Mouse (Mus musculus) frontal cortex, postnatal 36 days (tissue): ENCODE measurements around the gene Dpagt1.
A peak's percentile ranks its signal among the peaks of the same experiment; 100 is the strongest.
"Not testable (repeated sequence)": the region's sequence is repeated elsewhere in the genome, so short reads cannot be mapped to it uniquely, and the experiment has no call there.

Source experiments
- DNase-seq, 2 experiments: peaks; one replicate each; pipeline ENCODE4 v3.0.0; 2022; ENCODE audit warnings: low spot score in 2 of 2

Dpagt1 gene

GRCm38 (mm10) chr9:44325768-44326370 lies at the start of gene Dpagt1:
Gene Dpagt1, plus strand, starts transcription at chr9:44326019.
- no peak for DNase-seq

DNA sequence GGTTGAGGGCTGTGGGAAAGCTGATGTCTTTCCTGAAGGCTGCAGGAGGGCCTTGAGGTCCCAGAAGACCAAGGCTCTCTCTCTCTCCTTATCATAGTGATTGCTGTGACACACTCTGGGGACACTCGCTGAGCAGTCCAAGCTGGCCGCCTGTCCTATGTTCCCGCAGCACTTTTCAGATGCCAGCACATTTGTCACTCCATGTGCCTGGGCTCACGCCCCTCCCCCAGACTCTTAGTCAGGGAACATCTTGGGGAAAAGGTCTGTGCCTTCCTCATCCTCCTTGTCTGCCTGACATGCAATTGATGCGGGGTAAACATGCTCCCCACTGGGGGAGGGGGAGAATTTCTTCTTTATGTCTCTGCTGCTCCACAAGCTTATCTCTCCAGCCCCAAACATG lies 42.6 kb upstream of the Dpagt1 start:
- no peak for DNase-seq

- DNase-seq, result no peak
Observed at GRCm38 (mm10) chr9:44286256-44286850, 39.5 kb upstream of the Dpagt1 start.

GRCm38 (mm10) chr9:44287003-44287400 lies 38.8 kb upstream of the Dpagt1 start:
- peak in 1 of 2 experiments; percentile 20 for DNase-seq

- peak in 1 of 2 experiments; percentile 28 for DNase-seq
Observed at GRCm38 (mm10) chr9:44287401-44288075, 38.3 kb upstream of the Dpagt1 start.

DNA sequence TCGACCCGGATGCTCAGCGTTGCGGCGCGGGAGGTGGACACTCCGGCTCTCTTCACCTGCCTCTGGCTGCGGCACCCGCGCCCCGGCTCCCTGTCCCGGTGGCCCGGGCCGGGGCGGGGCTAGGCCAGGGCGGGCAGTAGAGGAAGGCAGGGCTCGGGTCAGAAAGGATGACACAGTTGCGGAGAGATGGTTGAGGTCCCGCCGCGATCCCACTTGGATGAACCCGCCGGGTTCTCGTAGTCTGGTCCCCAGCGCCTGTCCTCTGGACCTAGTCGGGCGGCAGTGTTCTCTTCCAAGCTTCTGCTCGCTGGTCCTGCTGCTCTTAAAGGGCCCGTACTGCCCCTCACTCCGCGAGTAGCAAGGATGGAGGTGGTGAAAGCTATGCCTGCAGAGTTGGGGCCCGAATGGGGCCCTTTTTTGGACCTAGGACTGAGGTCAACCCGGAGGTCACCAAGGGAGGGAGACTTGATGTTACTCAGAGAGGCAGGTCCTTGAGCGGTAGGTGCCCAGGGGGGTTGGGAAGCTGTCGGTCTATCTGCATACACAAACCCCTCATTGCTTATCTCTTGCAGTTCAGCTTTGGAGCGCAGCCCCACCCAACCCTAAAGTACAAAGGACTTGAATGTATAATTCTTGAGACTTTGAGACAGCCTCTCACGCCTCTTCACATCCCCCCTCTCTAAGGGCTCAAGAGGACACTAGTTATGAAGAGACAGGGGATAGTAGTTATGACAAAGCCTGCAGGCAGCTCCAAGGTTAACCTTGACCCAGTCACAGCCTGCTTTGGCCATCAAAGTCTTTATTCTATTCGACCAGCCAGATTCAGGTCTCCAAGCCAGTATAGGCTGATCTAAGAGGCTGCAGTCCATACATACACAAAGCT lies 37.5 kb upstream of the Dpagt1 start, which contains the start of gene Abcg4:
TSS of gene Abcg4 (minus strand) at position 540 of the 883 bp plus-strand sequence.
- peak; percentile 57 to 62 for DNase-seq

DNA sequence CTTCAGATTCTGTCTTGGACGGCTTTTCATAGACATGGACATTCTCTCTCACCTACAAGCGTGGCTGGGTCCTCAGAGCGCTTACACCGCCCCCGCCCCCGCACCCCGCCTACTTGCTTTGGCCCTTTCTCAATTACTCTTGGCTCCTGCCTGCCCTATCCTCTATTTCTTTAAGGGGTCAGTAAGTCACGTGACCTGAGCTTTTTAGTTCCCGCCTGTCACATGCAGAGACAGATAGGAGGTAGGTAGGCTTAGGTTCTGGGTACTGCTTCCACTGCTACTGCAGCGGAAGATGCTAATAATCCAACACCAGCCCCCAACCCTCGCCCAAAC lies 36.9 kb upstream of the Dpagt1 start:
- DNase-seq, result no peak

DNA sequence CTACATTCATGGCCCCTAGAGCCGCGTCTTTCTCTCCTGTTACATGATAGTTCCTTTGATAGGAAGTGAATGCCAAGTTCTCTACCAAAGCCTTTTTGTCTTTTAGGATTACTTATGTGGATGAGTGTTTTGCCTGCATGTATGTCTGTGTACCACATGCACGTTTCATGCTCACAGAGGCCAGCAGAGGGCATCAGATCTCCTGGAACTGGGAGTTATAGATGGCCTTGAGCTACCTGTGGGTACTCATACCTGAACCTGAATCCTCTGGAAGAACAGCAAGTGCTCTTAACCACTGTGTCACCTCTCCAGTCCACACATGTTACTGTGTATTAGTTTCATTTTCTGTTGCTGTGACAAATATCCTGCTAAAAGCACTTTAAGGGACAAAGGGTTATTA lies 33.3 kb upstream of the Dpagt1 start:
- DNase-seq, result no peak

DNA sequence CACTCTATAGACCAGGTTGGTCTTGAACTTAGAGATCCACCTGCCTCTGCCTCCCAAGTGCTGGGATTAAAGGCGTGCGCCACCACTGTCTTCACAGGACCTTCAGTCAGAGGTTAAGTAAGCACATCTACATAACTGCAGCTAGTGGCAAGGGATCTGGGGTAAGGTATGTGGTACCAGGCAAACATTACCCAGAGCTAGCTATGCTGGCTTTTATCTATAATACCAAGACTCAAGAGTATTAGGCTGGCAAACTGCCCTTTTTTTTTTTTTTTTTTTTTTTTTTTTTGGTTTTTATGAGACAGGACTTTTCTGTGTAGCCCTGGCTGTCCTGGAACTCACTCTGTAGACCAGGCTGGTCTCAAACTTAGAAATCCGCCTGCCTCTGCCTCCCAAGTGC lies 25.8 kb upstream of the Dpagt1 start:
- DNase-seq, result not testable (repeated sequence)

- DNase-seq, result peak; percentile 98 to 99
Observed at GRCm38 (mm10) chr9:44305466-44306079, 20.2 kb upstream of the Dpagt1 start, which contains the start of gene Hinfp. Gene Hinfp, minus strand, starts transcription at chr9:44305671.

DNA sequence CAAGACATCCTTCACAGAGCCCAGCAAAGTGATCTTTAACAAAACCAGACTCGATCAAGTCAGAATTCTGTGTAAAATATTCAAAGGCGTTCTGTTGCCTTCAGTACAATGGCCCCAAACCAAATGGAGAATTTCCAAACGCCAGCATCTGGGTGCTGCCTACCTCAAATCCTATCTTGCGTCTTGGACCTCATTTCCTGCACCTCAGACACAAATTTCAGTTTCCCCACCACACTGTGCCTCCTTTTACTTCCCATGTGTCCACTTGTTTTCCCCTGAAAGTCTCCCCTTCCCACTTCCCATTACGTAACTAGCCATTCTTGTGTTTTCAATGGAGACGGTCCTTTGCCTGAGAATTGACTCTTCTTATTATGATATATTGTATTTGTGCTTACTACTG lies 19.3 kb upstream of the Dpagt1 start:
- DNase-seq, result no peak

- DNase-seq, result no peak
Observed at GRCm38 (mm10) chr9:44307248-44307647, 18.6 kb upstream of the Dpagt1 start.

DNA sequence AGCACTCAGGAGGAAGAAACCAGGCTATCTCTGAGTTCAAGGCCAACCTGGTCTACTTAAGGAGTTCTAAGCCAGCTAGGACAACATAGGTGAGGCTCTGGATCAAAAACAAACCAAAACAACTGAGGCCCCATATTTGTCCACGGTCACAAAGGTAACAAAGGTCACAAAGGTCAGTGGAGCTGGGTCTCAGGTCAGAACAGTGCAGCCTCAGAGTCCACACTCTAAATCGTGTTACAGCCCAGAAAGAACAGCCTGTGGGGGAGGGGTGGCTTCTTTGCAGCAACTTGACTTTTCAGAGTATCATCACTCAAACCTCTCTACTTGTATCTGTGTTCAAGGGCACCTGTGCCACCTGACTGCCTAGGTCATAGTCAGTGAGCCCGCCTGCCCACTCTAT lies 16.1 kb upstream of the Dpagt1 start:
- DNase-seq, result no peak

DNA sequence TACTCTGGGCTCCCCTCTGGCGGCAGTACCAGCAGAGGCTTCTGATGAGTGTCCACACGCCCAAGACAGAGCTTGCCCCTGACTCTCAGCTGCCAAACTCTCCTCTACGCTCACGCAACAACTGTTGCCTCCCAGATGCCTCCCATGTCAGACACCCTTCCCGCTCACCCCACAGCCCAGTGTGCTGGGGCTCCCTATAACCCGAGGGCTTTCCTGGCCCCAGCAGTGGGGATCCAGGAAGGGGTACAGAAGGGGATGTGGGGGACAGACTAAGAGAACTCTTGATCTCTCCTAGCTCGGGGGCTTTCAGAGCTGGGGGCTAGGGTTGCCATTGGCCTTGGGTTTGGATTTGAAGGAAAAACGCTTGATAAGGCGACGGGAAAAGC lies 15.1 kb upstream of the Dpagt1 start:
- no peak for DNase-seq

DNA sequence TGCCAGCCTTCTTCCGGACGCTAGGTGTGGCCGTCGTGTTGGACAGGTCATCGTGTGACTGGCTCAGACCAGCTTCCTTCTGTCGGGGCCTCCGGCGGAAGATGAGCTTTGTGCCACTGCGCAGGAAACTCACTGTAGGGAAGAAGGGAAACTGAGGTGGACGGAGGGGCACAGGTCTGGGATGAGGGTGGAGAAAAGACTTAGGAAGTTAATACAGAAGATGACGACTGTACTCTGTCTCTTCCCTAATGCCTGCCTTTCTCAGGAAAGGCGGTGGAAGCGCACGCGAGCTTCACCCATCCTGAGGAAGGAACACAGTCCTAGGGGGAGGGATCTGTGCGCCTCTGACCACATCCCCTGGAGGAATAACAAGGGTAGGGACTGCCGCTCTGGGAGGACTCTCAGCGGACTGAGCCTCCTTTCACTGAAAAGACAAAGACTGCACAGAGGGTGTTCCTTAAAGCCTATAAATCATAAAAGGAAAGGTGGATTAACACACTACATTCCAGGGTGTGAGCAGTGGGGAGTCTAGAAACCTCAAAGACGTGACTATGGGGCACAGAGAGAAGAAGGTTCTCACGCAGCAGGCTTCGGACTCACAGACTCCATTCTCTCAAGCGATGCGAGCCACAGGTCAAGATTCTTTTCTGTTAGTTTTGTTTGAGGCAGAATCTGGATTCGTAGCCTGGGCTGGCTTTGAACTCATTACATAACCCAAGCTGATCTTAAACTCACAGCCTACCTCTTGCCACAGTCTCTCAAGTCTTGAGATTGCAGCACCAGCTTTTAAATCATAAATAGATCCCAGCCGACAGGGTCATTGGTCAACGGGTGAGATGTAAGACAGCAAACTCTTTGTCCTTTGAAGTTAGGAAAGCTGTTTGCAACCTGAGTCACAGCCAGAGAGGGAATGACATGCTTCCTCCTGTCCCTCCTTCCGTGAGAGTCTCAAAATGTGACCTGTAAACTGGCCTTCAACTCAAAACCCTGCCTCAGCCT lies 14.4 kb upstream of the Dpagt1 start:
- no peak for DNase-seq

- DNase-seq, result peak; percentile 75 to 86
Observed at GRCm38 (mm10) chr9:44313476-44314256, 12.2 kb upstream of the Dpagt1 start.

GRCm38 (mm10) chr9:44314257-44314547 lies 11.6 kb upstream of the Dpagt1 start:
- DNase-seq, result no peak

- DNase-seq, result no peak
Observed at GRCm38 (mm10) chr9:44314910-44315309, 10.9 kb upstream of the Dpagt1 start.

DNA sequence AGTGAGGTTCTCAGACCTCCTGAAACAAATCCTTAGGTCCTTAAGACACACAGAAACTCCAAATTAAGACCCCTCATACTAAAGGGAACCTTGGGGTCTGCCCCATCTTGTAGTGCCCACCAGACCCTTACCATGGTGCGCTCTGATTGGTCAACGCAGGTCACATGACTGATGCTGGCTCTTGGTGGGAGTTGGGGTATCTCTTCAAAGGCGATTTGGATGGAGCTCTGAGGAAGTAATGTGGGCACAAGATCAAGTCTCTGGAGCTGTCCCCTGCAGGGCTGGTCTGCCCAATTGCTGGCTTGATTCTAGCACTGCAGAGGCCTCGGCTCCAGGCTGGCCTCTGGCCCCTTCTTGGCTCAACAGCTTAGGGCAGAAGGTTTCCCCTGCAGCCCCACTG lies 8.4 kb upstream of the Dpagt1 start:
- DNase-seq, result no peak
